Mouse (Mus musculus): ENCODE data around the gene Met. TPM values are rescaled to one million over a fixed set of nuclear protein-coding genes. Genes with fewer than 3 reads are reported as not detected.

Gene Met
- 2.3 and 2.6 TPM in 2 replicates for polyA plus RNA-seq (2012; rRNA removed)

DNA sequence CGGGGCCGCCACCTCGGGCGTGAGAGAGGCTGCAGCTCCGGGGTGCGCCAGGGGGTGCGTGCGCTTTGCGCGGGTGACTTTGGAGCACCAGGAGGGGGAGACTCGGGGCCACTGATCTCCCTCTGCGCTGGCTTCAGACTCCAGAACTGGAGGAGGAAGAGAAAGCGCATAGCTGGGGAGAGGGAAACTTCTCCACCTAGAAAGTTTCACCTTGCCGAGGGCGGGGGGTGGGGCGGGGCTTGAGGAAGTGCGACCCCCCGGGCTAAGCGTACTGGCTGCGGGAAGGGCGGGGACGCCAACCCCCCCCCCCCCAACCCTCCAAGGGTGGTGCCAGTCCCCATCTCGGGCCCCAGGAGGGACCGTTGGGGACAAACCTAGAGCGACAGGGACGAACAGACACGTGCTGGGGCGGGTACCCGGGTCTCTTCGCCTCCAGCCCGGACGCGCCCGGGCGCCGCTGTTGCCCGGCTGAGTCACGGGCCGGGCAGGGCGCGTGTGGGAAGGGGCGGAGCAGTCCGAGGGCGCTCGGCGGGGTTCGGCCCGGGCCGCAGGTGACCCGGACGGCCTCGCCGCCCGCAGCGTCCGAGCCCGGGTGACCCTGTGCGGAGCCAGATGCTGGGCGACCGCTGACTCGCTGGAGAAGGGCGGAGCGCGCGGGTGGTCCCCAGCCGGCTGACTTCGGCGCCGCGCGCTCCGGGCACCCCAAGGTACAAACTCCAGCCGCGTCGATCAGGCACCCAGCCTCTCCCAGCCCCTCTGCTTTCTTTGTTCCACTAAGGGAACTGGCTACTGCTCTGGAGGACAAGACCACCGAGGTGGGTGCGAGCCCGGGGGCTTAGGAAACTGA is at the start of gene Met:
Gene Met (plus strand): TSS at position 367 of the 847 bp plus-strand sequence.

Other genes with a start within 250 kb of the Met start
- gene Cav2, start 182.6 kb upstream of the Met start, polyA plus RNA-seq (2012; rRNA removed), result 11.6 and 12.5 TPM in 2 replicates
- gene Cav1, start 157.5 kb upstream of the Met start, polyA plus RNA-seq (2012; rRNA removed), result 118 and 126 TPM in 2 replicates
- gene Capza2, start 172.4 kb downstream of the Met start, polyA plus RNA-seq (2012; rRNA removed), result 1.2 and 1.5 TPM in 2 replicates
- 2.1 and 2.6 TPM in 2 replicates for gene St7, start 229.1 kb downstream of the Met start, polyA plus RNA-seq (2012; rRNA removed)

All from stomach, adult 2 months (tissue).